Mouse (Mus musculus) midbrain, embryonic 11.5 days (tissue): Measurements from ENCODE around the gene Crybb3. TPM values are rescaled to one million over a fixed set of nuclear protein-coding genes. Genes with fewer than 3 reads are reported as not detected.

Experiments
- ATAC-seq: fragments of 200-750 bp; cut with Nextera tagmentation; 2 replicates; pipeline ENCODE4 v1.8.0; 2017; ENCODE audit warnings: moderate TSS enrichment, moderate library complexity; ENCODE audit not compliant: low FRiP score
- DNase-seq: peaks from one replicate; pipeline ENCODE4 v3.0.0; 2015; ENCODE audit warnings: low spot score; ENCODE audit errors: missing footprints
- H3K27ac ChIP-seq: fragments of 300-500 bp; sonication (generic); 2 replicates; pipeline ENCODE4 v1.5.1; 2014; ENCODE audit warnings: low read depth, low read length
- H3K27me3 ChIP-seq: fragments of 300-500 bp; sonication (generic); 2 replicates; pipeline ENCODE4 v1.6.1; 2014; ENCODE audit warnings: mild to moderate bottlenecking, low read length, moderate library complexity, mixed read lengths; ENCODE audit not compliant: control insufficient read depth, insufficient read depth
- H3K36me3 ChIP-seq: fragments of 300-500 bp; sonication (generic); 2 replicates; pipeline ENCODE4 v1.6.1; 2014; ENCODE audit warnings: mild to moderate bottlenecking, low read length, moderate library complexity, mixed read lengths; ENCODE audit not compliant: control insufficient read depth, insufficient read depth
- H3K4me1 ChIP-seq: fragments of 300-500 bp; sonication (generic); 2 replicates; pipeline ENCODE4 v1.6.1; 2014; ENCODE audit warnings: low read length; ENCODE audit not compliant: control insufficient read depth, insufficient read depth
- H3K4me2 ChIP-seq: fragments of 300-500 bp; sonication (generic); 2 replicates; pipeline ENCODE4 v1.6.1; 2014; ENCODE audit warnings: mild to moderate bottlenecking, moderate library complexity
- H3K4me3 ChIP-seq: fragments of 300-500 bp; sonication (generic); 2 replicates; pipeline ENCODE4 v1.5.1; 2014; ENCODE audit warnings: low read depth, low read length
- H3K9ac ChIP-seq: fragments of 300-500 bp; sonication (generic); 2 replicates; pipeline ENCODE4 v1.6.1; 2014; ENCODE audit warnings: low read length
- H3K9me3 ChIP-seq: fragments of 300-500 bp; sonication (generic); 2 replicates; pipeline ENCODE4 v1.6.1; 2016; ENCODE audit warnings: low read length; ENCODE audit not compliant: control insufficient read depth
- WGBS: fragments of 180-500 bp; shearing (Covaris S2); extraction: QIAGEN DNeasy Blood & Tissue Kit; methylation state at CpG from one replicate; pipeline ENCODE4 v1.1.7; 2014; 5-methylcytosine and 5-hydroxymethylcytosine counted together
- polyA plus RNA-seq: library from polyadenylated mRNA; unstranded; fragments of >200 nt; fragmentation: Nextera tagmentation; extraction: Ambion mirVana; gene quantifications from 2 replicates; pipeline ENCODE4 v1.2.1, GENCODE M21; 2014

The Crybb3 gene
- polyA plus RNA-seq, 1 experiment from 2014 or later: 0.18 TPM

GRCm38 (mm10) chr5:113030082-113030481 is 51.3 kb downstream of the Crybb3 start:
- Histone ChIP-seq H3K4me3 (no peak overlapping the region), H3K27me3 (no peaks in the 10 kb centered on the region), H3K9ac (no peak overlapping the region), H3K36me3 (no peaks in the 10 kb centered on the region), H3K4me1 (peaks cover 2% of the 10 kb centered on the region; the same call in 1 of the 2 replicates), H3K4me2 (no peak overlapping the region), H3K27ac (no peak overlapping the region), H3K9me3 (no peaks in the 10 kb centered on the region)
- ATAC-seq (no peak), DNase-seq (no peak)
- 77% methylated on average over 3 of the region's 3 CpGs for WGBS

- Histone ChIP-seq H3K4me1 (peaks cover 10% of the 10 kb centered on the region; the same call in 1 of the 2 replicates), H3K4me2 (no peak overlapping the region), H3K4me3 (no peak overlapping the region), H3K27ac (no peak overlapping the region), H3K9me3 (no peaks in the 10 kb centered on the region), H3K27me3 (no peaks in the 10 kb centered on the region), H3K36me3 (no peaks in the 10 kb centered on the region), H3K9ac (no peak overlapping the region)
- 86% methylated on average over 5 of the region's 5 CpGs for WGBS
- DNase-seq (no peak), ATAC-seq (no peak)
These were observed 54.7 kb downstream of the Crybb3 start for GRCm38 (mm10) chr5:113026706-113027105.

Other genes with a start within 250 kb of the Crybb3 start
- gene Myo18b, start 185.2 kb downstream of the Crybb3 start, polyA plus RNA-seq: 0.41 and 0.48 TPM in 2 replicates
- gene Grk3, start 65.8 kb downstream of the Crybb3 start, polyA plus RNA-seq: 4.2 and 4.6 TPM in 2 replicates
- not detected in 2 replicates for gene Crybb2, start 11.5 kb downstream of the Crybb3 start, polyA plus RNA-seq
- 0.98 and 1.2 TPM in 2 replicates for gene 2900026A02Rik, start 139.7 kb upstream of the Crybb3 start, polyA plus RNA-seq
- 0.16 TPM in 1 of 2 replicates, not detected in the other for gene Tmem211, start 145.3 kb upstream of the Crybb3 start, polyA plus RNA-seq
- gene Sgsm1, start 229.2 kb upstream of the Crybb3 start, polyA plus RNA-seq: 10.8 TPM in 2 replicates